ENCODE assay signal across 21 mouse cellular contexts in genomic region chr15:95047486-95047885, GRCm38 (mm10).
"Had no signal": no experiment of that assay in that cellular context is flagged by ENCODE, and none has a peak within 500 bp of the region (broad histone marks: within the 10 kb centered on the region; RNA-seq: fewer than 3 reads in every experiment).

No protein-coding gene starts in this region.

- H3K4me2 ChIP-seq: lung, embryonic 15.5 days; midbrain, embryonic 12.5 days; neural tube, embryonic 13.5 days; neural tube, embryonic 15.5 days had no signal

- H3K9ac ChIP-seq: lung, embryonic 15.5 days; midbrain, embryonic 12.5 days; neural tube, embryonic 13.5 days; neural tube, embryonic 15.5 days had no signal

- H3K4me1 ChIP-seq: lung, embryonic 15.5 days; megakaryocyte, embryonic 14.5 days; midbrain, embryonic 12.5 days had no signal

- DNase-seq: lung, adult 2 months; lung, postnatal 14 days; lung, postnatal 36 days; midbrain, embryonic 14.5 days; retina, postnatal 1 day; right cerebral cortex, adult 18-20 months; right cerebral cortex, postnatal 25 days; right cerebral cortex, postnatal 4 days; spleen, adult 18-20 months; thymus, adult 18-20 months; thymus, postnatal 14 days; thymus, postnatal 36 days had no signal

- H3K27ac ChIP-seq: lung, embryonic 15.5 days; macrophage; midbrain, embryonic 12.5 days; neural tube, embryonic 13.5 days; neural tube, embryonic 15.5 days had no signal

- H3K9me3 ChIP-seq: lung, embryonic 15.5 days; midbrain, embryonic 12.5 days; neural tube, embryonic 13.5 days; neural tube, embryonic 15.5 days had no signal

- H3K36me3 ChIP-seq: lung, embryonic 15.5 days; midbrain, embryonic 12.5 days; neural tube, embryonic 13.5 days; neural tube, embryonic 15.5 days had no signal

- H3K4me3 ChIP-seq: lung, embryonic 15.5 days; megakaryocyte, embryonic 14.5 days; midbrain, embryonic 12.5 days; myocyte; neural tube, embryonic 13.5 days; neural tube, embryonic 15.5 days had no signal

- ATAC-seq: lung, postnatal 0 days; midbrain, embryonic 16.5 days had no signal

- H3K27me3 ChIP-seq: lung, embryonic 15.5 days; megakaryocyte, embryonic 14.5 days; midbrain, embryonic 12.5 days; neural tube, embryonic 13.5 days; neural tube, embryonic 15.5 days had no signal
